Mouse (Mus musculus) intestine, embryonic 16.5 days (tissue): Measurements from ENCODE around the gene Pear1. TPM values are rescaled to one million over a fixed set of nuclear protein-coding genes. Genes with fewer than 3 reads are reported as not detected.

Source experiments
- ATAC-seq: fragments of 200-750 bp; cut with Nextera tagmentation; 2 replicates; pipeline ENCODE4 v1.8.0; 2017; ENCODE audit warnings: moderate TSS enrichment, moderate library complexity
- H3K27ac ChIP-seq: fragments of 300-500 bp; sonication (generic); 2 replicates; pipeline ENCODE4 v1.5.1; 2014; ENCODE audit warnings: mild to moderate bottlenecking, low read length
- H3K27me3 ChIP-seq: fragments of 300-500 bp; sonication (generic); replicated peaks from 2 replicates; pipeline ENCODE4 v1.6.1; 2014; ENCODE audit warnings: low read length, control low read depth, mixed read lengths; ENCODE audit not compliant: control insufficient read depth, insufficient read depth
- H3K36me3 ChIP-seq: fragments of 300-500 bp; sonication (generic); 2 replicates; pipeline ENCODE4 v1.6.1; 2014; ENCODE audit warnings: low read length, control low read depth; ENCODE audit not compliant: control insufficient read depth, insufficient read depth
- H3K4me1 ChIP-seq: fragments of 300-500 bp; sonication (generic); 2 replicates; pipeline ENCODE4 v1.6.1; 2014; ENCODE audit warnings: low read length, control low read depth, mixed read lengths; ENCODE audit not compliant: control insufficient read depth, insufficient read depth
- H3K4me2 ChIP-seq: fragments of 300-500 bp; sonication (generic); 2 replicates; pipeline ENCODE4 v1.6.1; 2014; ENCODE audit warnings: low read depth, low read length, control low read depth
- H3K4me3 ChIP-seq: fragments of 300-500 bp; sonication (generic); 2 replicates; pipeline ENCODE4 v1.5.1; 2014; ENCODE audit warnings: mild to moderate bottlenecking, low read length
- H3K9ac ChIP-seq: fragments of 300-500 bp; sonication (generic); 2 replicates; pipeline ENCODE4 v1.6.1; 2014; ENCODE audit warnings: low read depth, low read length
- H3K9me3 ChIP-seq: fragments of 300-500 bp; sonication (generic); 2 replicates; pipeline ENCODE4 v1.6.1; 2016; ENCODE audit warnings: low read length, control low read depth; ENCODE audit not compliant: control insufficient read depth
- WGBS: fragments of 180-500 bp; shearing (Covaris S2); extraction: QIAGEN DNeasy Blood & Tissue Kit; methylation state at CpG from one replicate; pipeline ENCODE4 v1.1.7; 2014; 5-methylcytosine and 5-hydroxymethylcytosine counted together
- polyA plus RNA-seq: library from polyadenylated mRNA; unstranded; fragments of >200 nt; fragmentation: Nextera tagmentation; extraction: Ambion mirVana; gene quantifications from 2 replicates; pipeline ENCODE4 v1.2.1, GENCODE M21; 2015

Gene Pear1
- polyA plus RNA-seq, 1 experiment from 2014 or later = 22.2 TPM

DNA sequence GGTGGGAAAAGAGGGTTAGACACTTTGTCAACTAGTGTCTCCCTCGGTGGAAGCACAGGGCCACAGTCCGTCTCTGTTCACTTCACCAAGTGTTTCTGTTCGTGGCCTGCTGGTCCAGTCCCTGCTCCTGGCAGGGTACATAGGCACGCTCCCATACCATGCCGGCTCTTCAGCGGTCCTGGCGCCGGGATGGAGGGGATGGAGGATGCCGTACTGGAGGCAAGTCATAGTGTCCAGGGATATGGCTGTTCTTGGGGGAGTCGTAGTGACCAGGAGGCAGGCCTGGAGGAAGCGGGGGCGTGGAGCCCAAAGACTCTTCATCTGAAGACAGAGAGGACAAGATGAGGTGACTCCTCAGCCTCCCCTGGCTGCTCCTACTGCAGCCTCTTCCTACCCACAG, 74.1 kb downstream of the Pear1 start:
- Histone ChIP-seq H3K4me1 (peaks cover 15% of the 10 kb centered on the region), H3K4me2 (no peak overlapping the region), H3K9me3 (no peaks in the 10 kb centered on the region), H3K4me3 (no peak overlapping the region), H3K36me3 (peaks cover 18% of the 10 kb centered on the region; the same call in 1 of the 2 replicates), H3K27me3 (0 out of 2 replicates have a peak, but pooled peaks cover 4% of the 10 kb centered on the region), H3K27ac (no peak overlapping the region), H3K9ac (no peak overlapping the region)
- 90% methylated on average over 12 of the region's 12 CpGs for WGBS
- ATAC-seq = no peak

DNA sequence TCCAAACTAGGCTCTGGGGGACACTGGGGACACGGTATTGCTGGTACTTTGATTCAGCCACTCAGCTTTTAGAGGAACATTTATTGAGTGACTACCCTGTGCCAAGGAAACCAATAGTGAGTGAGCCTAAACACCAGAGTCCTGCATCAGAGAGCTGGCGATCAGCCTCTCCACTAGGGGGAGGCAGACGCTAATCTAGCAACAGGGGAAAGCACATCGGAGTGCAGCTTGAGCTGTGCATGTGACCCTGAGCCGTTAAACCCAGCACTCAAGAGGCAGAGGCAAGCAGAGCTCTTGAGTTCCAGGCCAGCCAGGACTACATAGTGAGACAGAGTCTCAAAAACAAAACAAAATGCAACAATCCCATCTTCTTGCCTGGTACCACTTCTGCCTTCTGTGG, 75.1 kb downstream of the Pear1 start:
- H3K4me2 ChIP-seq = no peak overlapping the region
- H3K4me3 ChIP-seq = no peak overlapping the region
- peaks cover 16% of the 10 kb centered on the region; the same call in 1 of the 2 replicates for H3K36me3 ChIP-seq
- H3K27ac ChIP-seq = no peak overlapping the region
- H3K4me1 ChIP-seq = peaks cover 16% of the 10 kb centered on the region
- H3K27me3 ChIP-seq = 0 out of 2 replicates have a peak, but pooled peaks cover 4% of the 10 kb centered on the region
- peak; percentile 49 for ATAC-seq
- no peak overlapping the region for H3K9ac ChIP-seq
- no peaks in the 10 kb centered on the region for H3K9me3 ChIP-seq
- WGBS = 12% methylated on average over 5 of the region's 5 CpGs

DNA sequence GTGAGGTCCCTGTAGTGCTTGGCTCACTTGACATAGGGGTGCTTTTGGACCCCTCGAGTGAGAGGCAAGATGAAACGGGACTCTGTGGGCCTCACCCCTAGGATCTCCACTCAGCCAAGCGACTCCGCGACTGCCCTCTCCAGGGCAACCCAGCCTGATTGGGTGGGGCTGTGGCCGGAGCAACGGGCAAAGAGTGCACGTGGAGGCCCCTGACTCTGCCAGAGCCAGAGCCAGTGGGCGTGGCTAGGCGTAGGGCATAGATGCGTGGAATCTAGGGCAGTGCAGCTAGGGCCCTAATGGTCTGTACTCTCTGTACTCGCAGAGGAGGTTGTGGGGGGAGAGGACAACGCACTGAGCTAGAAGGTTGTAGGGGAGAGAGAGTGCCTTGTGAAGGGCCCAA, 75.7 kb downstream of the Pear1 start, which contains the start of gene Lrrc71:
TSS of gene Lrrc71 (minus strand) at position 195 of the 400 bp plus-strand sequence.
- Histone ChIP-seq H3K4me1 (peaks cover 16% of the 10 kb centered on the region), H3K9ac (no peak within 1 kb of the TSS), H3K4me2 (no peak within 1 kb of the TSS), H3K4me3 (no peak within 1 kb of the TSS), H3K27me3 (0 out of 2 replicates have a peak, but pooled peaks cover 4% of the 10 kb centered on the region), H3K9me3 (no peaks in the 10 kb centered on the region), H3K27ac (no peak within 1 kb of the TSS), H3K36me3 (peaks cover 12% of the 10 kb centered on the region; the same call in 1 of the 2 replicates)
- peak; percentile 49 for ATAC-seq
- WGBS = 37% methylated on average over 13 of the region's 13 CpGs

GRCm38 (mm10) chr3:87745036-87745659, 79.0 kb downstream of the Pear1 start:
- Histone ChIP-seq H3K9me3 (no peaks in the 10 kb centered on the region), H3K27ac (peak overlapping the region; percentile 71), H3K4me1 (peaks cover 16% of the 10 kb centered on the region), H3K4me2 (peak overlapping the region; percentile 42), H3K9ac (peak overlapping the region; percentile 58), H3K36me3 (peaks cover 9% of the 10 kb centered on the region; the same call in 1 of the 2 replicates), H3K4me3 (peak overlapping the region; percentile 23), H3K27me3 (no peaks in the 10 kb centered on the region)
- ATAC-seq = peak; percentile 35; the same call in 1 of the 2 replicates
- WGBS = 20% methylated on average over 18 of the region's 18 CpGs

DNA sequence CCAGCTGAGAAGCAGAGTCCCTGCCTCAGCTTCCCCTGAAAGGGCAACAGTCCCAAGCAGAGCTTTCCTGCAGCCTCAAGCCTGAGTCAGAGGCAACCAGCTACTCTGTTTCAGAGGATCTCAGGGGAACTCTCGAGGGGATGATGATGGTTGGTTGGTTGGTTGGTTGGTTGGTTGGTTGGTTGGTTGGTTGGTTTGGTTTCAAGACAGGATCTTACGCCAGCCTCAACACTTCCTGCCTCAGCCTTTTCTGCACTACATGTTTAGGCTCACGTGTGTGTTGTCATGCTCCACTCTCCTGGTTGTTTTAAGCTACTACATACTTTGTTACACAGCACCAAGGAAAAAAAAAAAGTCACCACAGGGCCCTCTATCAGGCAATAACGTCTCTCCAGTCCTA, 80.2 kb downstream of the Pear1 start:
- Histone ChIP-seq H3K27ac (no peak overlapping the region), H3K4me1 (peaks cover 16% of the 10 kb centered on the region), H3K4me2 (no peak overlapping the region), H3K36me3 (0 out of 2 replicates have a peak, but pooled peaks cover under 1% of the 10 kb centered on the region), H3K27me3 (no peaks in the 10 kb centered on the region), H3K9ac (no peak overlapping the region), H3K4me3 (no peak overlapping the region), H3K9me3 (no peaks in the 10 kb centered on the region)
- no peak for ATAC-seq
- 83% methylated on average over 4 of the region's 4 CpGs for WGBS

DNA sequence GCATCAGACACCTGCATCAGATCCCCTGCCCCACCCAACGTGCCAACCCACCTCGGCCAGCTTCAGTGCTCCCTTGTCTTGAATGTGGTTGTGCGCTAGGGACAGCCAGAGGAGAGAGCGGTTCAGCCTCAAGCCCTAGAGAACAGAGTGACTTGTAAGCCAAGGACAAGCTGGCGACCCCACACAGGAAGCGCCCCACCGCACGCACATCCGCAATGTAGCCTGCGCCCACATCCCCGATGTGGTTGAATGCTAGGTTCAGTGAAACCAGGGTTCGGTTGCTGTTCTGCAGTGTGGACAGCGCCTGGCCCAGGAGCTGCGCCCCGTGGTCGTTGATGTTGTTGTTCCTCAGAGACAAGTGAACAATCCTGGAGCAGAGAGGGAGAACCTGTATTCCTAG, 81.4 kb downstream of the Pear1 start:
- no peak overlapping the region for H3K4me2 ChIP-seq
- no peak for ATAC-seq
- H3K27me3 ChIP-seq = no peaks in the 10 kb centered on the region
- no peak overlapping the region for H3K9ac ChIP-seq
- H3K27ac ChIP-seq = no peak overlapping the region
- WGBS = 86% methylated on average over 16 of the region's 16 CpGs
- H3K36me3 ChIP-seq = no peaks in the 10 kb centered on the region
- peaks cover 10% of the 10 kb centered on the region for H3K4me1 ChIP-seq
- no peak overlapping the region for H3K4me3 ChIP-seq
- no peaks in the 10 kb centered on the region for H3K9me3 ChIP-seq

GRCm38 (mm10) chr3:87742013-87742412, 82.1 kb downstream of the Pear1 start:
- H3K36me3 ChIP-seq = no peaks in the 10 kb centered on the region
- peaks cover 10% of the 10 kb centered on the region for H3K4me1 ChIP-seq
- no peak overlapping the region for H3K9ac ChIP-seq
- no peak overlapping the region for H3K4me3 ChIP-seq
- no peaks in the 10 kb centered on the region for H3K9me3 ChIP-seq
- no peak for ATAC-seq
- H3K27ac ChIP-seq = no peak overlapping the region
- 72% methylated on average over 3 of the region's 3 CpGs for WGBS
- no peaks in the 10 kb centered on the region for H3K27me3 ChIP-seq
- no peak overlapping the region for H3K4me2 ChIP-seq

GRCm38 (mm10) chr3:87738906-87739305, 85.2 kb downstream of the Pear1 start:
- Histone ChIP-seq H3K9ac (no peak overlapping the region), H3K36me3 (peaks cover 10% of the 10 kb centered on the region), H3K4me2 (no peak overlapping the region), H3K4me3 (no peak overlapping the region), H3K9me3 (no peaks in the 10 kb centered on the region), H3K27me3 (no peaks in the 10 kb centered on the region), H3K27ac (no peak overlapping the region), H3K4me1 (no peaks in the 10 kb centered on the region)
- ATAC-seq = no peak
- 77% methylated on average over 5 of the region's 5 CpGs for WGBS

- Histone ChIP-seq H3K27me3 (no peaks in the 10 kb centered on the region), H3K36me3 (peaks cover 12% of the 10 kb centered on the region), H3K4me2 (no peak overlapping the region), H3K9me3 (no peaks in the 10 kb centered on the region), H3K9ac (no peak overlapping the region), H3K4me3 (no peak overlapping the region), H3K27ac (no peak overlapping the region), H3K4me1 (no peaks in the 10 kb centered on the region)
- 63% methylated on average over 9 of the region's 9 CpGs for WGBS
- no peak for ATAC-seq
Observed at GRCm38 (mm10) chr3:87735335-87735734, 88.8 kb downstream of the Pear1 start.
